Mouse (Mus musculus): ENCODE measurements at regions not wholly inside any gene's neighbourhood (a gene's known extent, or its start where the extent isn't known, plus 50 kb on each side); places are given as distances from the start of the nearest gene placed in this dataset.

DNA sequence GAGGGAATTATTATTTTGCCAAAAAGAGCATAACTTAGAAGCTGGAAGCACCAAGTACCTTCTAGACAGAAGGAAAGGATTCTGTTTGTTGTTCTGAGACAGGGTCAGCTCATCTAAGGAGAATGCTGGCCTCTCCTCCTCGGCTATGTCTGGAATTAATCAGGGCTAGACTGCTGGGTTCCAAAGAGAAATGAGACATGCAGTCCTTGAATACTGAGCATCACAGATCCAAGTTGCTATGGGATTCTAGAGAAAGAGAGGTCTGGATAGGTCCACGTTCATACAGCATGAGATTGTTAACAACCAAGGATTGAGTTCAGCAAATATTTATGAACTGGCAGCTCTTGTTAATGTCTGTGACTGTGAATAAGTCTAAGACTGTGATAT lies 63.7 kb upstream of the Slc22a23 start:
- ATAC-seq (replicated peaks in 1 of 2; ENCODE audit: insufficient read depth in 1 of 2, low FRiP score in 2 of 2, low TSS enrichment in 1 of 2, low read depth in 1 of 2, poor library complexity in 2 of 2, severe bottlenecking in 2 of 2), result no peak

DNA sequence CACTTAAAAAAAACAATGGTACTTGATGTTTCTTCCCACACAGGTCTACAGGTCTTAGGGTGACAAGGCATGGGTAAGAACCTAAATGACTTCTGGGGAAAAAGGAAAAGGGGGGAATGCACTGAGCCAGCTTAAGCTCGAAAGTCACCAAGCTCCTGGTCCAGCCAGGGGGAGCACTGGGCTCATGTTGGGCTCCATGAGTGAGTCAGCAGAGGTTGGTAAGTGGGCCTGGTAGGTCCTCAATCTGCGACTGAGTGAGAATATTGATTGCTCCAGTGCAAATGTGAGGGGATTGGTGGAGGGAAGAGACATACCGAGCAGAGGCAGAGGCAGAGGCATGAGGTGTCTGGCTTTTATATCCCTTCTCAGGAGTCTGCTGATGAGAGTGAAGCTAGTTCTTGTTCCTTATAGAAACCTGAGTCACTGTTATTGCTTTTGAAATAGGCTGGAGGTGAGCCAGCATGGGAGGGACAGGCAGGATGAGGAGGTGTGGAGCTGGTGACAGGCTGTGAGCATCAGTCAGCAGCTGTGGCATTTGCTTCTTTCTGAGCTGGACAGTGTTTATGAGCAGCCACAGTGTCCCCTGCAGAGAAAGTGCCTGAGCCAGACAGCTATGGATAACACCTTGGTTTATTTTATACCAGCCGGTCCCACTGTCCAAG lies 63.2 kb upstream of the Slc22a23 start:
- peak; percentile 12 to 14; a peak in 2 of 4 replicates for ATAC-seq (replicated peaks in 1 of 2; ENCODE audit: insufficient read depth in 1 of 2, low FRiP score in 2 of 2, low TSS enrichment in 1 of 2, low read depth in 1 of 2, poor library complexity in 2 of 2, severe bottlenecking in 2 of 2)

DNA sequence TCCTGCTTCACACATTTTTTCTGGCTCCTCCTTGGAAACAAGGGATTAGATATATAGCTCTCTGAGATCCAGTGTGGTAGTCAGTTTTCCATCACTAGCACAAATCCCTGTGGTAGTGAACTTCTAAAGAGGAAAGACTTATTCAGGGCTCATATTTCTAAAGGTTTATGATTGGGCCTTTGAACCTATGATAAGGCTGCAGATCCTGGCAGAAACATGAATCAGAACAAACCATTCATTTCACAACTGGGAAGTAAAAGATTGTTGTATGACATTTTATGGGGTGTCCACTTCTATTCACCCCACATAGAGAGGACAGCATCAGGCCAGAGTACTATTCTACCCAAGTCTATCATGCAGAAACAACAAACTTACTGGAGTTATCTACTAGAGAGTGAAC lies 61.3 kb upstream of the Slc22a23 start:
- no peak for ATAC-seq (replicated peaks in 1 of 2; ENCODE audit: insufficient read depth in 1 of 2, low FRiP score in 2 of 2, low TSS enrichment in 1 of 2, low read depth in 1 of 2, poor library complexity in 2 of 2, severe bottlenecking in 2 of 2)

DNA sequence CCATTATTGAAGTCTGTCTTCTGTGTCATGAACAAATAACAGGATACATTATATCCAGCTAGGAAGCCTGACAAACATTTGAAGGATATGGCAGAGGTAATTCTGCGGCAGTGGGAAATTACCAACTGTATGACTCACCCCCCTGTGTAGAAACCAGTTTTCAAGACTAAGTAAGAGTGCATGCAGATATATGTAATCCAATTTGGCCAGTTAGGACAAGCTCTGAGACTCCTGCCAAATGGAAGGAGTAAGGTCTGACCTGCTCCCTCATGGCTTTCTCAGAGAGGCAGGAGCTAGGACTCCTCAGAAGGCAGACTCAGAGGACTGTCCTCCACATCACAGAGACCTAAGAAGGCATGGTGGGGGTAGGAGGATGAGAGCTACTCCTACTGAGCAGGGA lies 57.6 kb upstream of the Slc22a23 start:
- ATAC-seq (replicated peaks in 1 of 2; ENCODE audit: insufficient read depth in 1 of 2, low FRiP score in 2 of 2, low TSS enrichment in 1 of 2, low read depth in 1 of 2, poor library complexity in 2 of 2, severe bottlenecking in 2 of 2), result no peak

DNA sequence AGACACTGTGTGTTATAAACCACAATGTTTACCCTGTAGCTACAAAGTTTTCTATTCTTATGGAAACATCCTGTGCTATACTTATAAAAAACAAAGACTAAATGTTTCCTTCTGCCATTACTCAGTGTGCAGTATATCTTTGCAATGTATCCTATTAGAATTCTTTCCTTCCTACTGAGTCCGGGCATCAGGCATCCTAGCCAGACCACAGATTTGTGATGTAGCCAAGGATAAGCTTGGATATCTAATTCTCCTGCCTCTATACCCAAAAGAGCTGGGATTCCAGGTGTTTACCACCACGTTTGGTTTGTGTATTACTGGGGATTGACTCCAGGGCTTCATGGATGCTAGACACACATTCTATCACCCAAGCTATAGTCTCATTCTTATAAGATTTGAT lies 56.0 kb upstream of the Slc22a23 start:
- no peak for ATAC-seq (replicated peaks in 1 of 2; ENCODE audit: insufficient read depth in 1 of 2, low FRiP score in 2 of 2, low TSS enrichment in 1 of 2, low read depth in 1 of 2, poor library complexity in 2 of 2, severe bottlenecking in 2 of 2)

DNA sequence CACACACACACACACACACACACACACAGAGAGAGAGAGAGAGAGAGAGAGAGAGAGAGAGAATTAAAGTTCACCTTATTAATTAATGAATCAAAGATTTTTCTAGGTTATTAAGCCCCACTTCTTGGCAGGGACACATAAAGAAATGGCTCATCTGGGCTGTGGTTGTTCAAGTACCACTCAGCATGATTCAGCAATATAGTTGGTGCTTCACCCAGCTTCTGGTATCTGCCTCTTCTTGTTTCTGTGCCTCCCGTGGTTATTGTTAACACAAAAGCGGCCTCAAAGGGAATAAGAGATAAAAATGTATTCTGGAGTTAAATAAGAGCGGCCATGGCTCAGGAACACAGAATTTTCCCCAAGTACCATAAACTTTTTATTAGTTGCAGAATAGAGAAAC lies 53.9 kb upstream of the Slc22a23 start:
- peak; percentile 71 to 77; a peak in 2 of 4 replicates for ATAC-seq (replicated peaks in 1 of 2; ENCODE audit: insufficient read depth in 1 of 2, low FRiP score in 2 of 2, low TSS enrichment in 1 of 2, low read depth in 1 of 2, poor library complexity in 2 of 2, severe bottlenecking in 2 of 2)

DNA sequence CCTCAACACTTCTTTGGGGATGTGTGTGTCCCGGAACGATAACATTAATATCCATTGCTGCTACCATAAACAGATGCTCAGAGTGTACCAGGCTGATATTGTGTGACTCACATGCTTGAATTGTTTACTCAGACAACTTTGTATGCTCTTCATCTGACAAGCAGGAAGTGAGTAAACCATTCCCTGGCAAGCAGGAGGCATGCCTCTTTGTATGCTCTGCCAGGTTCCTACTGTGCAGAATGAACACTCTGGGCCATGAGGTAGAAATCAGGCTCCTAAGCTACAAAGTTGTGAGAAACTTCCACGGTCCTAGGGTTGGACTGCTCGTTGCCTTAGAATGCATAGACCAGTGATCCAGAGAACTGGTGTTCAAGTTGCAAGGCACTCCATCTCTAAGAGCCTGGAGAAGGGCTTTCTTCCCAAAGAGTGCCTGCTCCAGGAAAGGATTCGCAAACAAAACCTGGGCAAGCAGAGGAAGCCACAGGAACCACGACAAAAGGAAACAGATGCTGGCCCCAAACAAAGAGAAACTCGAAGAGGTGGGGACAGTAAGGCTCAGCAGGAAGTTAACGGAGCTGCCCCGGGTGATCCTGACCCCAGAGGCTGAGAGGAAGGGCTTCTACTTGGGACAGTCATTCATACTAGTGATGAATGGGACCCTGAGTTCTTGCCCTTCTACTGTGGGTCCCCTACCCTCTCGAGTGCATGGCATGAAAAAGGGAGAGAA lies 53.2 kb upstream of the Slc22a23 start:
- ATAC-seq (replicated peaks in 1 of 2; ENCODE audit: insufficient read depth in 1 of 2, low FRiP score in 2 of 2, low TSS enrichment in 1 of 2, low read depth in 1 of 2, poor library complexity in 2 of 2, severe bottlenecking in 2 of 2), result peak; percentile 51 to 66; a peak in 3 of 4 replicates

DNA sequence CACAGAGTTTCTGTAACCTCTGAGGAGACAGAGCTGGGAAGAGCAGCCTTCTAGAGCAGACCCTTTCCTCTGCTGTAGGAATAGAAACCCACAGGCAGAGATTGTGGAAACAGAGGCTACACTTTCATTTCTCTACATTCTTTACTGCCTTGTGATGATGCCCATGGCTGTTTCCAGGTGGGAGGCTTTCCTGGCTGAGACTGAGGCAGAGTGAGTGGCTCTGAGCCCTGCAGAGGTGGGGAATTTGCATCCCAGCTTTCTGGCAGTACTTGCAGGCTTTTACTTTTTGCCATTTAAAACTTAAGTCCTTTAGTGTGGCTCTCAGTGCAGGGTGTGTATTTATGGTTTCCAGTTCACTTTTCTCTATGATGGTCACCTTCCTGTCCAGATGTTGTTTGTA lies 50.5 kb upstream of the Slc22a23 start:
- ATAC-seq (replicated peaks in 1 of 2; ENCODE audit: insufficient read depth in 1 of 2, low FRiP score in 2 of 2, low TSS enrichment in 1 of 2, low read depth in 1 of 2, poor library complexity in 2 of 2, severe bottlenecking in 2 of 2), result no peak

DNA sequence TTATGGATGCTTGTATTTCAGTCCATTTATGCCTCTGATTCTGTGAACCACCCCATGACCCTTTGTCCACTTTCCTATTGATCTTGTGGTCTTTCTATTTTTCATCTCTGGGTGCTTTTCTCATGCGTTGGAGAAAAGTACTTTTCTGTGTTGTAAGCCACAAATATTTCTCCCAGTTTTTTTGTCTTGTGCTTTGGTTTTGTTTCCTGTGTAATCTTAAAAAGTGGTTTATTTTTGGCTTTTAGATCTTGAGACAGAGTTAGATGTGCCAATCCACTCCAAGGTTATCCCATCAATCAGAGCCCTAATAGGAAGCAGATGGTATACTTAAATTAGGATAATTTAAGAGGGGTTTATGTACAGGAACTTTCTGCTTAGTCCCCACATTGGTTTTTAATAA lies 50.0 kb upstream of the Slc22a23 start:
- no peak for ATAC-seq (replicated peaks in 1 of 2; ENCODE audit: insufficient read depth in 1 of 2, low FRiP score in 2 of 2, low TSS enrichment in 1 of 2, low read depth in 1 of 2, poor library complexity in 2 of 2, severe bottlenecking in 2 of 2)

Measured in hematopoietic stem cell, adult 5-6 weeks (primary cell).